Mouse (Mus musculus) thymus, postnatal 36 days (tissue): Measurements from ENCODE around the gene Mrpl2.

Source experiments
- DNase-seq, 2 experiments: peaks; one replicate each; pipeline ENCODE4 v3.0.0; 2022; ENCODE audit warnings: mixed read lengths in 2 of 2

The Mrpl2 gene

GRCm38 (mm10) chr17:46645561-46646321, at the start of gene Mrpl2, which contains the start of gene Klc4:
Gene Mrpl2 (plus strand): TSS chr17:46646229.
Gene Klc4 (minus strand): TSS chr17:46646022.
- peak; percentile 98 to 99 for DNase-seq

GRCm38 (mm10) chr17:46597956-46598355, 48.1 kb upstream of the Mrpl2 start:
- DNase-seq: no peak

GRCm38 (mm10) chr17:46598963-46599362, 47.1 kb upstream of the Mrpl2 start:
- DNase-seq: no peak

GRCm38 (mm10) chr17:46600569-46600968, 45.5 kb upstream of the Mrpl2 start:
- DNase-seq: no peak

GRCm38 (mm10) chr17:46602212-46602611, 43.8 kb upstream of the Mrpl2 start:
- no peak for DNase-seq

- no peak for DNase-seq
These were observed 42.8 kb upstream of the Mrpl2 start for GRCm38 (mm10) chr17:46603229-46603628.

GRCm38 (mm10) chr17:46605126-46605525, 40.9 kb upstream of the Mrpl2 start:
- no peak for DNase-seq

- no peak for DNase-seq
These were observed 40.0 kb upstream of the Mrpl2 start for GRCm38 (mm10) chr17:46605987-46606386.

- no peak for DNase-seq
These were observed 36.1 kb upstream of the Mrpl2 start for GRCm38 (mm10) chr17:46609721-46610514.

GRCm38 (mm10) chr17:46611316-46611715, 34.7 kb upstream of the Mrpl2 start:
- no peak for DNase-seq

GRCm38 (mm10) chr17:46612189-46612588, 33.8 kb upstream of the Mrpl2 start:
- DNase-seq: no peak

GRCm38 (mm10) chr17:46612820-46613219, 33.2 kb upstream of the Mrpl2 start:
- no peak for DNase-seq

GRCm38 (mm10) chr17:46613229-46613628, 32.8 kb upstream of the Mrpl2 start:
- no peak for DNase-seq

GRCm38 (mm10) chr17:46617799-46618198, 28.2 kb upstream of the Mrpl2 start:
- DNase-seq: no peak

GRCm38 (mm10) chr17:46618394-46618768, 27.6 kb upstream of the Mrpl2 start:
- DNase-seq: no peak

- no peak for DNase-seq
These were observed 27.0 kb upstream of the Mrpl2 start for GRCm38 (mm10) chr17:46618769-46619682.

GRCm38 (mm10) chr17:46619683-46620357, 26.2 kb upstream of the Mrpl2 start:
- no peak for DNase-seq

GRCm38 (mm10) chr17:46621324-46621723, 24.7 kb upstream of the Mrpl2 start:
- DNase-seq: no peak

GRCm38 (mm10) chr17:46622269-46622668, 23.8 kb upstream of the Mrpl2 start:
- no peak for DNase-seq

- DNase-seq: no peak
These were observed 22.0 kb upstream of the Mrpl2 start for GRCm38 (mm10) chr17:46623819-46624557.

GRCm38 (mm10) chr17:46624598-46624997, 21.4 kb upstream of the Mrpl2 start:
- DNase-seq: no peak

- no peak for DNase-seq
These were observed 18.6 kb upstream of the Mrpl2 start for GRCm38 (mm10) chr17:46627409-46627808.
